In genomic region chr5:30342601-30343015, GRCm38 (mm10) we compare ENCODE assay signal across 8 mouse cellular contexts.
DNase-seq lines count a peak whose midpoint lies in the region; ATAC-seq and TF ChIP-seq lines count a peak whose summit lies in the region.

No protein-coding gene starts in this region.

- no peak for DNase-seq in heart, adult 9 months (ENCODE audit: low spot score in 2 of 2)
- peak; percentile 25 for DNase-seq in brain, embryonic 14.5 days (ENCODE audit: low read depth)
- no peak for DNase-seq in liver, embryonic 13.5 days
- DNase-seq in yolk sac, embryonic 10.5 days (ENCODE audit: low spot score), result no peak
- no peak for DNase-seq in kidney, postnatal 14 days

- no peaks in the 10 kb centered on the region for H3K36me3 ChIP-seq in heart, embryonic 16.5 days (ENCODE audit: control insufficient read depth, insufficient read depth)
- no peaks in the 10 kb centered on the region for H3K36me3 ChIP-seq in forebrain, embryonic 15.5 days
- H3K36me3 ChIP-seq in liver, embryonic 13.5 days, result no peaks in the 10 kb centered on the region

- 10% methylated on average over 17 of the region's 17 CpGs for WGBS in heart, embryonic 16.5 days
- 8% methylated on average over 17 of the region's 17 CpGs for WGBS in forebrain, embryonic 15.5 days
- 11% methylated on average over 17 of the region's 17 CpGs for WGBS in liver, embryonic 13.5 days (ENCODE audit: insufficient replicate concordance)

- H3K4me1 ChIP-seq in heart, embryonic 16.5 days (ENCODE audit: control insufficient read depth, insufficient read depth, low read length), result peaks cover 9% of the 10 kb centered on the region
- H3K4me1 ChIP-seq in forebrain, embryonic 15.5 days, result peaks cover 11% of the 10 kb centered on the region; the same call in 1 of the 2 replicates
- H3K4me1 ChIP-seq in liver, embryonic 13.5 days (replicated peaks), result peaks cover 8% of the 10 kb centered on the region; the same call in 1 of the 2 replicates

- H3K9me3 ChIP-seq in heart, embryonic 16.5 days (replicated peaks; ENCODE audit: control insufficient read depth, low read length), result no peaks in the 10 kb centered on the region
- no peaks in the 10 kb centered on the region for H3K9me3 ChIP-seq in forebrain, embryonic 15.5 days
- no peaks in the 10 kb centered on the region for H3K9me3 ChIP-seq in liver, embryonic 13.5 days (replicated peaks)

- peaks cover 7% of the 10 kb centered on the region for H3K27me3 ChIP-seq in heart, embryonic 16.5 days (ENCODE audit: control insufficient read depth, insufficient read depth, low read length)
- H3K27me3 ChIP-seq in forebrain, embryonic 15.5 days, result no peaks in the 10 kb centered on the region
- H3K27me3 ChIP-seq in liver, embryonic 13.5 days, result peaks cover 32% of the 10 kb centered on the region

- ATAC-seq in heart, embryonic 16.5 days (replicated peaks; ENCODE audit: extremely low read depth, insufficient read depth, low FRiP score), result no peak; the same call in 1 of the 2 replicates
- ATAC-seq in forebrain, embryonic 15.5 days (replicated peaks), result peak; percentile 48; the same call in 1 of the 2 replicates
- no peak for ATAC-seq in liver, embryonic 13.5 days (ENCODE audit: low read depth)
- ATAC-seq in erythroblast, adult 5-6 weeks (replicated peaks; ENCODE audit: low FRiP score, poor library complexity, severe bottlenecking), result no peak

- peak overlapping the region; percentile 41; the same call in 1 of the 2 replicates for H3K9ac ChIP-seq in heart, embryonic 16.5 days (ENCODE audit: low read length)
- no peak overlapping the region for H3K9ac ChIP-seq in forebrain, embryonic 15.5 days (replicated peaks)
- H3K9ac ChIP-seq in liver, embryonic 13.5 days, result no peak overlapping the region

- TF ChIP-seq POLR2A in brain, embryonic 14.5 days (IDR thresholded peaks at IDR 0.05; ENCODE audit: borderline replicate concordance, extremely low read depth, insufficient read depth, insufficient read length, poor library complexity, severe bottlenecking), result no peak

- H3K27ac ChIP-seq in heart, embryonic 16.5 days (ENCODE audit: low read length), result no peak overlapping the region
- H3K27ac ChIP-seq in forebrain, embryonic 15.5 days (replicated peaks), result no peak overlapping the region
- no peak overlapping the region for H3K27ac ChIP-seq in liver, embryonic 13.5 days

- peak overlapping the region; percentile 37 for H3K4me3 ChIP-seq in heart, embryonic 16.5 days (ENCODE audit: low read length)
- H3K4me3 ChIP-seq in forebrain, embryonic 15.5 days, result peak overlapping the region; percentile 10; the same call in 1 of the 2 replicates
- no peak overlapping the region for H3K4me3 ChIP-seq in liver, embryonic 13.5 days (replicated peaks)

- peak overlapping the region; percentile 66 for H3K4me2 ChIP-seq in heart, embryonic 16.5 days (ENCODE audit: low read depth, low read length)
- peak overlapping the region; percentile 38 for H3K4me2 ChIP-seq in forebrain, embryonic 15.5 days (replicated peaks)
- H3K4me2 ChIP-seq in liver, embryonic 13.5 days, result peak overlapping the region; percentile 43

- TF ChIP-seq CTCF in brain, embryonic 14.5 days (IDR thresholded peaks at IDR 0.05; ENCODE audit: borderline replicate concordance, extremely low read depth, insufficient read depth, insufficient read length), result no peak
